Mouse (Mus musculus) MEL (cell line): ENCODE measurements around the gene Cdh4.

ENCODE experiments used
- EP300 ChIP-seq, 2 experiments: IDR thresholded peaks; 2 replicates each; pipeline ENCODE4 v1.6.1; 2011; ENCODE audit warnings: improper control_type of control experiment in 2 of 2, low read length in 2 of 2, low read depth in 1 of 2, mild to moderate bottlenecking in 1 of 2
- HCFC1 ChIP-seq: IDR thresholded peaks from 2 replicates; pipeline ENCODE4 v1.6.1; 2012; ENCODE audit warnings: low read depth, mild to moderate bottlenecking, inconsistent platforms, low read length, improper control_type of control experiment, moderate library complexity
- POLR2A ChIP-seq, 2 experiments: IDR thresholded peaks; 2 replicates each; pipeline ENCODE4 v1.6.1; 2011 to 2012; ENCODE audit warnings: low read length in 2 of 2, mild to moderate bottlenecking in 2 of 2, control low read depth in 1 of 2, improper control_type of control experiment in 1 of 2, low read depth in 1 of 2, moderate library complexity in 1 of 2; ENCODE audit not compliant: control insufficient read depth in 1 of 2, insufficient read depth in 1 of 2, poor library complexity in 1 of 2
- ZNF384 ChIP-seq: IDR thresholded peaks from 2 replicates; pipeline ENCODE4 v1.6.1; 2012; ENCODE audit warnings: low read depth, mild to moderate bottlenecking, inconsistent platforms, low read length, improper control_type of control experiment

GRCm38 (mm10) chr2:179679866-179680265 is 237.6 kb downstream of the Cdh4 start:
- TF ChIP-seq EP300 (IDR thresholded peaks at IDR 0.05; ENCODE audit: low read depth in 1 of 2, low read length in 2 of 2) (no peak), POLR2A (IDR thresholded peaks at IDR 0.05; ENCODE audit: control insufficient read depth in 1 of 2, insufficient read depth in 1 of 2, low read depth in 1 of 2, low read length in 2 of 2, poor library complexity in 1 of 2) (no peak), ZNF384 (no peak), HCFC1 (no peak)
